Mouse (Mus musculus) CH12.LX (cell line): ENCODE measurements around the gene Vps26a. TPM values are rescaled to one million over a fixed set of nuclear protein-coding genes. Genes with fewer than 3 reads are reported as not detected.
A peak's percentile ranks its signal among the peaks of the same experiment; 100 is the strongest.

Experiments used
- DNase-seq: peaks from one replicate; pipeline ENCODE4 v3.0.0-alpha.2; 2013; ENCODE audit errors: extremely low read depth
- H3K27ac ChIP-seq: 2 replicates; pipeline ENCODE4 v1.5.1; 2012; ENCODE audit warnings: low read depth, mild to moderate bottlenecking, control low read depth, moderate library complexity; ENCODE audit not compliant: insufficient read depth
- H3K27me3 ChIP-seq: replicated peaks from 2 replicates; pipeline ENCODE3; 2012; ENCODE audit warnings: inconsistent platforms
- H3K36me3 ChIP-seq, 2 experiments: replicated peaks in 1 of 2; 2 replicates each; pipeline versions ENCODE3 to v1.6.1; 2012; ENCODE audit warnings: inconsistent platforms in 1 of 2, low read length in 1 of 2, mild to moderate bottlenecking in 1 of 2, mixed read lengths in 1 of 2, moderate library complexity in 1 of 2; ENCODE audit not compliant: control insufficient read depth in 1 of 2, insufficient read depth in 1 of 2
- H3K4me1 ChIP-seq, 2 experiments: 2 replicates each; pipeline ENCODE4 v1.6.1; 2012; ENCODE audit warnings: inconsistent platforms in 1 of 2, moderate library complexity in 1 of 2; ENCODE audit not compliant: insufficient read depth in 2 of 2, control insufficient read depth in 1 of 2
- H3K4me2 ChIP-seq: 2 replicates; pipeline ENCODE4 v1.6.1; 2012; ENCODE audit warnings: low read depth, mild to moderate bottlenecking, control low read depth; ENCODE audit not compliant: poor library complexity, insufficient read depth, severe bottlenecking
- H3K4me3 ChIP-seq, 3 experiments: fragments of 150-350 bp in 1 of 3; sonication (generic) in 1 of 3; replicated peaks in 1 of 3; 2 replicates each; pipeline versions ENCODE3 to v1.5.1; 2011 to 2012; ENCODE audit warnings: low read depth in 2 of 3, low read length in 2 of 3, mild to moderate bottlenecking in 2 of 3, moderate library complexity in 2 of 3, control low read depth in 1 of 3, improper control_type of control experiment in 1 of 3, inconsistent platforms in 1 of 3, mixed read lengths in 1 of 3; ENCODE audit not compliant: poor library complexity in 1 of 3
- H3K79me2 ChIP-seq: replicated peaks from 2 replicates; pipeline ENCODE4 v1.6.1; 2012; ENCODE audit warnings: mild to moderate bottlenecking, moderate library complexity; ENCODE audit not compliant: control insufficient read depth, poor library complexity, insufficient read depth, severe bottlenecking; ENCODE audit errors: extremely low read depth
- H3K9ac ChIP-seq: 2 replicates; pipeline ENCODE4 v1.6.1; 2012; ENCODE audit warnings: low read depth, mild to moderate bottlenecking, control low read depth, moderate library complexity; ENCODE audit not compliant: insufficient read depth
- H3K9me3 ChIP-seq: replicated peaks from 2 replicates; pipeline ENCODE3; 2012; ENCODE audit warnings: low read length, inconsistent platforms, mixed read lengths
- BHLHE40 ChIP-seq: IDR thresholded peaks from 2 replicates; pipeline ENCODE4 v1.6.1; 2011; ENCODE audit warnings: mild to moderate bottlenecking, low read depth, low read length, improper control_type of control experiment
- CHD1 ChIP-seq: IDR thresholded peaks from 2 replicates; pipeline ENCODE4 v1.6.1; 2012; ENCODE audit warnings: low read depth, low read length, improper control_type of control experiment, inconsistent platforms
- CHD2 ChIP-seq: IDR thresholded peaks from 2 replicates; pipeline ENCODE4 v1.6.1; 2011; ENCODE audit warnings: low read length, improper control_type of control experiment
- CTCF ChIP-seq, 2 experiments: IDR thresholded peaks in 1 of 2; conservative IDR thresholded peaks in 1 of 2; 2 replicates each; pipeline ENCODE4 v1.5.1; 2011 to 2012; ENCODE audit warnings: low read depth in 2 of 2, low read length in 2 of 2, improper control_type of control experiment in 1 of 2, inconsistent platforms in 1 of 2, mild to moderate bottlenecking in 1 of 2, moderate library complexity in 1 of 2
- E2F4 ChIP-seq: IDR thresholded peaks from 2 replicates; pipeline ENCODE4 v1.6.1; 2011; ENCODE audit warnings: low read depth, low read length, improper control_type of control experiment; ENCODE audit not compliant: insufficient replicate concordance
- ELF1 ChIP-seq: IDR thresholded peaks from 2 replicates; pipeline ENCODE4 v1.6.1; 2014; ENCODE audit warnings: low read depth, mild to moderate bottlenecking, inconsistent platforms, low read length, improper control_type of control experiment
- EP300 ChIP-seq: IDR thresholded peaks from 2 replicates; pipeline ENCODE4 v1.6.1; 2011; ENCODE audit warnings: low read length, improper control_type of control experiment
- ETS1 ChIP-seq: conservative IDR thresholded peaks from 2 replicates; pipeline ENCODE4 v1.6.1; 2012; ENCODE audit warnings: low read depth, mild to moderate bottlenecking, inconsistent platforms, low read length, improper control_type of control experiment, moderate library complexity
- GABPA ChIP-seq: IDR thresholded peaks from 2 replicates; pipeline ENCODE4 v1.6.1; 2012; ENCODE audit warnings: low read depth, low read length, improper control_type of control experiment, inconsistent platforms; ENCODE audit not compliant: insufficient replicate concordance
- HCFC1 ChIP-seq: IDR thresholded peaks from 2 replicates; pipeline ENCODE4 v1.6.1; 2012; ENCODE audit warnings: low read depth, mild to moderate bottlenecking, inconsistent platforms, low read length, improper control_type of control experiment
- IRF4 ChIP-seq: IDR thresholded peaks from 2 replicates; pipeline ENCODE4 v1.6.1; 2014; ENCODE audit warnings: low read depth, mild to moderate bottlenecking, inconsistent platforms, low read length, improper control_type of control experiment
- JUN ChIP-seq: IDR thresholded peaks from 2 replicates; pipeline ENCODE4 v1.6.1; 2011; ENCODE audit warnings: low read depth, mild to moderate bottlenecking, low read length, improper control_type of control experiment, moderate library complexity; ENCODE audit not compliant: insufficient read depth
- JUND ChIP-seq: conservative IDR thresholded peaks from 2 replicates; pipeline ENCODE4 v1.6.1; 2011; ENCODE audit warnings: low read depth, low read length, improper control_type of control experiment
- KAT2A ChIP-seq: IDR thresholded peaks from 2 replicates; pipeline ENCODE4 v1.6.1; 2012; ENCODE audit warnings: low read length, improper control_type of control experiment, inconsistent platforms; ENCODE audit not compliant: insufficient replicate concordance
- MAFK ChIP-seq: IDR thresholded peaks from 2 replicates; pipeline ENCODE4 v1.6.1; 2011; ENCODE audit warnings: low read length, improper control_type of control experiment; ENCODE audit not compliant: insufficient replicate concordance
- MAX ChIP-seq: IDR thresholded peaks from 2 replicates; pipeline ENCODE4 v1.6.1; 2011; ENCODE audit warnings: low read length, improper control_type of control experiment
- MAZ ChIP-seq: IDR thresholded peaks from 2 replicates; pipeline ENCODE4 v1.6.1; 2012; ENCODE audit warnings: low read depth, mild to moderate bottlenecking, inconsistent platforms, low read length, improper control_type of control experiment, moderate library complexity
- MEF2A ChIP-seq: IDR thresholded peaks from 2 replicates; pipeline ENCODE4 v1.6.1; 2014; ENCODE audit warnings: low read depth, mild to moderate bottlenecking, inconsistent platforms, low read length, improper control_type of control experiment, borderline replicate concordance
- MXI1 ChIP-seq: IDR thresholded peaks from 2 replicates; pipeline ENCODE4 v1.6.1; 2011; ENCODE audit warnings: mild to moderate bottlenecking, low read depth, low read length, improper control_type of control experiment
- MYC ChIP-seq: IDR thresholded peaks from 2 replicates; pipeline ENCODE4 v1.6.1; 2011; ENCODE audit warnings: low read depth, mild to moderate bottlenecking, improper control_type of control experiment, low read length
- NELFE ChIP-seq: IDR thresholded peaks from 2 replicates; pipeline ENCODE4 v1.6.1; 2011; ENCODE audit warnings: low read depth, low read length, improper control_type of control experiment
- NRF1 ChIP-seq: IDR thresholded peaks from 2 replicates; pipeline ENCODE4 v1.6.1; 2014; ENCODE audit warnings: low read depth, mild to moderate bottlenecking, inconsistent platforms, low read length, improper control_type of control experiment, moderate library complexity
- PAX5 ChIP-seq: IDR thresholded peaks from 2 replicates; pipeline ENCODE4 v1.6.1; 2012; ENCODE audit warnings: low read length, inconsistent platforms, mixed read lengths
- POLR2A ChIP-seq: IDR thresholded peaks from 2 replicates; pipeline ENCODE4 v1.6.1; 2011; ENCODE audit warnings: low read depth, mild to moderate bottlenecking, improper control_type of control experiment, low read length
- POLR2AphosphoS2 ChIP-seq: IDR thresholded peaks from 2 replicates; pipeline ENCODE4 v1.6.1; 2011; ENCODE audit warnings: low read depth, low read length, improper control_type of control experiment
- RAD21 ChIP-seq: IDR thresholded peaks from 2 replicates; pipeline ENCODE4 v1.6.1; 2011; ENCODE audit warnings: low read depth, mild to moderate bottlenecking, low read length, improper control_type of control experiment, moderate library complexity
- RCOR1 ChIP-seq: conservative IDR thresholded peaks from 2 replicates; pipeline ENCODE4 v1.6.1; 2012; ENCODE audit warnings: low read depth, mild to moderate bottlenecking, inconsistent platforms, low read length, improper control_type of control experiment
- SIN3A ChIP-seq: IDR thresholded peaks from 2 replicates; pipeline ENCODE4 v1.6.1; 2012; ENCODE audit warnings: low read length, improper control_type of control experiment, inconsistent platforms
- SMC3 ChIP-seq: IDR thresholded peaks from 2 replicates; pipeline ENCODE4 v1.6.1; 2011; ENCODE audit warnings: low read depth, low read length, improper control_type of control experiment
- TBP ChIP-seq: conservative IDR thresholded peaks from 2 replicates; pipeline ENCODE4 v1.6.1; 2011; ENCODE audit warnings: low read depth, low read length, improper control_type of control experiment
- TCF12 ChIP-seq: IDR thresholded peaks from 2 replicates; pipeline ENCODE4 v1.6.1; 2014; ENCODE audit warnings: low read depth, mild to moderate bottlenecking, inconsistent platforms, low read length, improper control_type of control experiment
- UBTF ChIP-seq: IDR thresholded peaks from 2 replicates; pipeline ENCODE4 v1.6.1; 2012; ENCODE audit warnings: low read depth, mild to moderate bottlenecking, inconsistent platforms, low read length, improper control_type of control experiment, moderate library complexity
- USF1 ChIP-seq: IDR thresholded peaks from 2 replicates; pipeline ENCODE4 v1.6.1; 2014; ENCODE audit warnings: low read depth, mild to moderate bottlenecking, inconsistent platforms, low read length, improper control_type of control experiment
- USF2 ChIP-seq: conservative IDR thresholded peaks from 2 replicates; pipeline ENCODE4 v1.6.1; 2011; ENCODE audit warnings: low read depth, low read length, improper control_type of control experiment
- ZC3H11A ChIP-seq: IDR thresholded peaks from 2 replicates; pipeline ENCODE4 v1.6.1; 2012; ENCODE audit warnings: low read depth, mild to moderate bottlenecking, inconsistent platforms, low read length, improper control_type of control experiment
- ZKSCAN1 ChIP-seq: IDR thresholded peaks from 2 replicates; pipeline ENCODE4 v1.6.1; 2012; ENCODE audit warnings: low read depth, inconsistent platforms, low read length, improper control_type of control experiment, borderline replicate concordance
- ZMIZ1 ChIP-seq: IDR thresholded peaks from 2 replicates; pipeline ENCODE4 v1.6.1; 2012; ENCODE audit warnings: low read depth, mild to moderate bottlenecking, inconsistent platforms, low read length, improper control_type of control experiment
- ZNF384 ChIP-seq: IDR thresholded peaks from 2 replicates; pipeline ENCODE4 v1.6.1; 2012; ENCODE audit warnings: low read depth, low read length, improper control_type of control experiment, inconsistent platforms
- dilution Hi-C: fragments of 300-500 bp; cut with MboI; formaldehyde crosslinking; loops from 2 replicates; pipeline ENCODE4 v1.14.3; 2020; ENCODE audit warnings: low sequenced_read_pairs; ENCODE audit not compliant: extremely low pct_unique_long_range_greater_than_20kb, extremely low pct_ligation_motif_present
- in situ Hi-C: fragments of 300-500 bp; cut with MboI; formaldehyde crosslinking; loops from 3 replicates; pipeline ENCODE4 v1.14.3; 2019; ENCODE audit warnings: low sequenced_read_pairs, low pct_ligation_motif_present, low pct_unique_long_range_greater_than_20kb, mixed read lengths
- polyA plus RNA-seq: library from polyadenylated mRNA; unstranded; fragments of >175 nt; gene quantifications from 2 replicates; pipeline ENCODE4 v1.2.1, GENCODE M21; 2012; ENCODE audit warnings: low read depth; ENCODE audit not compliant: insufficient read length
- total RNA-seq, 2 experiments: library from RNA; depleted of rRNA; stranded (reverse); fragments of 300-350 nt in 1 of 2; fragments of >200 nt in 1 of 2; gene quantifications; 2 replicates each; pipeline ENCODE4 v1.2.3; 2012 to 2014

The Vps26a gene
- total and polyA plus RNA-seq, 3 experiments = 14.2 to 33.5 (median 32.5) TPM

DNA sequence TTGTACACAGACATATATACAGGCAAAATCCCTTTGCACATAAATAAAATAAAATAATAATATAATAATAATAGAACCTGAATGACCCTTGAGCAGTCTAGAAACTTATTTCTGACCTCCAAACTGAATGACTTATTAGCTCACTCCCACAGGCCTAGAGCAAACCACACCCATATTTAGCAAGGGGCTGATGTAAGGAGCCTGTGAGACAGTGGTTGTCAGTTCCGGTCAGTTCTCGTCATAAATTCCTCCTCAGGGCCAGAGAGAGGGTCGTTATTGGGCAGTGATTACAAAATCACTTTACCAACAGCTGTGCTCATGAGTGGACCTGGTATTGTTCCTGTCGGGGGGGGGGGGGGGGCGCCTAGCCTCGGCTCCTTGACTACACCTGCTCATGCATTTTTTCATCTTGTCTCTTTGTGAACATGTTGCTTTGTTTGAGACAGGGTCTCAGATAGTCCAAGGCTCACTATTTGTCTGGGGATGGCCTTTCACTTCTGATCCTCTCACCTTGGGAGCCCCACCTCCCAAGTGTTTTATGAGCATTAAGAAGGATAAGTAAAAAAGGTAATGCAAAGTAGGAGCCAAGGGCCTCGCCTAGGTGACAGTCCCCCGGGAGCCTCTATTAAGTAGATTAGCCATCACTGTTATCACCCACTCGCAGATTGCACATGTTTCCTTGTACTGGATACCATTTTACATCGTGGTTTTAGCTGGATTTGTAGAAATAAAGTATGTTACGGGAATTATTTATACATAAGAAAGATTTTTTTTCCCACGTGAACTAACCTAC lies 17.4 kb upstream of the Vps26a start:
- H3K4me3 ChIP-seq = peak overlapping the region; percentile 29 to 46 (median 32)
- H3K79me2 ChIP-seq = peaks cover 73% of the 10 kb centered on the region
- H3K4me1 ChIP-seq = peaks cover 8 to 55% of the 10 kb centered on the region in 2 experiments
- peak overlapping the region; percentile 93 for H3K9ac ChIP-seq
- H3K27me3 ChIP-seq = no peaks in the 10 kb centered on the region
- in situ Hi-C loops = no loop called here
- DNase-seq = no peak
- TF ChIP-seq POLR2A (peak; percentile 31; the same call in 1 of the 2 replicates), CHD1 (peak; percentile 73; the same call in 1 of the 2 replicates), TBP (0 out of 2 replicates have a peak, but pooled peaks have one; percentile 37), CTCF (conservative IDR thresholded peaks at IDR 0.05 in 1 of 2, IDR thresholded peaks at IDR 0.05 in 1 of 2; ENCODE audit: low read depth in 2 of 2, low read length in 2 of 2) (no peak), PAX5 (no peak), KAT2A (no peak), MXI1 (peak; percentile 24), USF2 (no peak), USF1 (no peak), POLR2AphosphoS2 (no peak), TCF12 (peak; percentile 65), MYC (0 out of 2 replicates have a peak, but pooled peaks have one; percentile 15), SMC3 (no peak), NELFE (no peak), MAZ (peak; percentile 83), ZC3H11A (no peak), BHLHE40 (peak; percentile 44; the same call in 1 of the 2 replicates), JUND (no peak), ZNF384 (0 out of 2 replicates have a peak, but pooled peaks have one; percentile 2), MEF2A (peak; percentile 87), GABPA (no peak), HCFC1 (0 out of 2 replicates have a peak, but pooled peaks have one; percentile 20), ETS1 (peak; percentile 90), SIN3A (peak; percentile 37; the same call in 1 of the 2 replicates), RAD21 (no peak), ZMIZ1 (no peak), MAFK (0 out of 2 replicates have a peak, but pooled peaks have one; percentile 15), UBTF (no peak), EP300 (peak; percentile 18; the same call in 1 of the 2 replicates), RCOR1 (no peak; the same call in 1 of the 2 replicates), MAX (no peak), NRF1 (no peak), ZKSCAN1 (no peak), CHD2 (0 out of 2 replicates have a peak, but pooled peaks have one; percentile 21), E2F4 (no peak), JUN (no peak), ELF1 (peak; percentile 53), IRF4 (peak; percentile 63)
- dilution Hi-C loops = no loop called here
- peaks cover 3 to 11% of the 10 kb centered on the region in 2 experiments for H3K36me3 ChIP-seq
- peak overlapping the region; percentile 82 for H3K27ac ChIP-seq
- H3K9me3 ChIP-seq = peaks cover under 1% of the 10 kb centered on the region
- peak overlapping the region; percentile 80 for H3K4me2 ChIP-seq
